Mouse (Mus musculus) stomach, postnatal 0 days (tissue): ENCODE measurements around the gene Tusc2. TPM values are rescaled to one million over a fixed set of nuclear protein-coding genes. Genes with fewer than 3 reads are reported as not detected.
A peak's percentile ranks its signal among the peaks of the same experiment; 100 is the strongest.

Source experiments
- ATAC-seq: fragments of 200-750 bp; cut with Nextera tagmentation; 2 replicates; pipeline ENCODE4 v1.8.0; 2017; ENCODE audit not compliant: low FRiP score, low TSS enrichment
- DNase-seq: peaks from one replicate; pipeline ENCODE4 v3.0.0-alpha.2; 2016; ENCODE audit warnings: low spot score
- H3K27ac ChIP-seq: fragments of 300-500 bp; sonication (generic); replicated peaks from 2 replicates; pipeline ENCODE4 v1.5.1; 2014; ENCODE audit warnings: mild to moderate bottlenecking, control low read depth
- H3K27me3 ChIP-seq: fragments of 300-500 bp; sonication (generic); 2 replicates; pipeline ENCODE4 v1.6.1; 2014; ENCODE audit warnings: low read length; ENCODE audit not compliant: control insufficient read depth, insufficient read depth
- H3K36me3 ChIP-seq: fragments of 300-500 bp; sonication (generic); 2 replicates; pipeline ENCODE4 v1.6.1; 2014; ENCODE audit warnings: low read length, mixed read lengths; ENCODE audit not compliant: control insufficient read depth, insufficient read depth
- H3K4me1 ChIP-seq: fragments of 300-500 bp; sonication (generic); replicated peaks from 2 replicates; pipeline ENCODE4 v1.6.1; 2014; ENCODE audit warnings: antibody characterized with exemption; ENCODE audit not compliant: control insufficient read depth, insufficient read depth
- H3K4me2 ChIP-seq: fragments of 300-500 bp; sonication (generic); replicated peaks from 2 replicates; pipeline ENCODE4 v1.6.1; 2014; ENCODE audit warnings: low read depth, mild to moderate bottlenecking, control low read depth, moderate library complexity
- H3K4me3 ChIP-seq: fragments of 300-500 bp; sonication (generic); 2 replicates; pipeline ENCODE4 v1.5.1; 2014; ENCODE audit warnings: low read depth, low read length, control low read depth
- H3K9ac ChIP-seq: fragments of 300-500 bp; sonication (generic); 2 replicates; pipeline ENCODE4 v1.6.1; 2014; ENCODE audit warnings: mild to moderate bottlenecking, low read length, control low read depth, mixed read lengths
- H3K9me3 ChIP-seq: fragments of 300-500 bp; sonication (generic); 2 replicates; pipeline ENCODE4 v1.6.1; 2016; ENCODE audit warnings: low read length; ENCODE audit not compliant: control insufficient read depth
- CTCF ChIP-seq: IDR thresholded peaks from 2 replicates; pipeline ENCODE4 v1.5.1; 2016; ENCODE audit warnings: antibody characterized with exemption, low read depth, mild to moderate bottlenecking, moderate library complexity
- EP300 ChIP-seq: optimal IDR thresholded peaks from 2 replicates; pipeline ENCODE3; 2016; ENCODE audit warnings: antibody characterized with exemption
- WGBS: fragments of 180-500 bp; shearing (Covaris S2); extraction: QIAGEN DNeasy Blood & Tissue Kit; methylation state at CpG from one replicate; pipeline ENCODE4 v1.1.7; 2014; 5-methylcytosine and 5-hydroxymethylcytosine counted together
- polyA plus RNA-seq: library from polyadenylated mRNA; unstranded; fragments of >200 nt; fragmentation: Nextera tagmentation; extraction: Ambion mirVana; gene quantifications from 2 replicates; pipeline ENCODE4 v1.2.1, GENCODE M21; 2015

Tusc2 gene
- polyA plus RNA-seq, 1 experiment from 2014 or later, result 44.9 TPM

DNA sequence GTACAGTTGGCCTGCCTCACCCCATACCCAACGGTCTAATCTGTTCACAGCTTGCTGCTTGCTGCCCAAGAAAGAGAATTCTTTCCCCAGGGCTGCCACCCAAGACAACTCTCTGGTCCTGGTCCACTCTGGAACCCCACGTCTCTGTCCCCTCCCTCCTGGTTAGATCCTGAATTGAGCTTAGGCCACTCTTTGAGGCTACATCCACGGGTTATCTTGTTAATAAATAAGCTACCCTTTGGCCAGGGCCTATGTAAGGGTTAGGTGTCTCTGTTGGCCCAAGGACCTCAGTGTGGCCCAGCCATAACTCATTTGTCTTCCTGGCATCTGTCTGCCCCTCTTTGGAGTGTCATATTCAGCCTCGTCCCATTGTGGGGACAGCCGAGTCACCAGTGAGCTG, 35.3 kb downstream of the Tusc2 start:
- H3K27ac ChIP-seq, result no peak overlapping the region
- TF ChIP-seq EP300 (no peak), CTCF (no peak)
- no peak for ATAC-seq
- 64% methylated on average over 5 of the region's 5 CpGs for WGBS
- H3K4me2 ChIP-seq, result no peak overlapping the region
- no peak overlapping the region; the same call in 1 of the 2 replicates for H3K9ac ChIP-seq
- H3K27me3 ChIP-seq, result no peaks in the 10 kb centered on the region
- DNase-seq, result no peak
- no peaks in the 10 kb centered on the region for H3K4me1 ChIP-seq
- no peaks in the 10 kb centered on the region for H3K9me3 ChIP-seq
- H3K4me3 ChIP-seq, result no peak overlapping the region
- peaks cover 5% of the 10 kb centered on the region; the same call in 1 of the 2 replicates for H3K36me3 ChIP-seq

- Histone ChIP-seq H3K27ac (no peak overlapping the region), H3K4me1 (no peaks in the 10 kb centered on the region), H3K4me2 (no peak overlapping the region), H3K4me3 (no peak overlapping the region), H3K27me3 (no peaks in the 10 kb centered on the region), H3K9ac (no peak overlapping the region), H3K36me3 (no peaks in the 10 kb centered on the region), H3K9me3 (no peaks in the 10 kb centered on the region)
- ATAC-seq (no peak; the same call in 1 of the 2 replicates), DNase-seq (no peak)
- 76% methylated on average over 9 of the region's 9 CpGs for WGBS
- TF ChIP-seq EP300, result no peak
- TF ChIP-seq CTCF, result no peak
Measured at GRCm38 (mm10) chr9:107599433-107599832, 36.4 kb downstream of the Tusc2 start.

DNA sequence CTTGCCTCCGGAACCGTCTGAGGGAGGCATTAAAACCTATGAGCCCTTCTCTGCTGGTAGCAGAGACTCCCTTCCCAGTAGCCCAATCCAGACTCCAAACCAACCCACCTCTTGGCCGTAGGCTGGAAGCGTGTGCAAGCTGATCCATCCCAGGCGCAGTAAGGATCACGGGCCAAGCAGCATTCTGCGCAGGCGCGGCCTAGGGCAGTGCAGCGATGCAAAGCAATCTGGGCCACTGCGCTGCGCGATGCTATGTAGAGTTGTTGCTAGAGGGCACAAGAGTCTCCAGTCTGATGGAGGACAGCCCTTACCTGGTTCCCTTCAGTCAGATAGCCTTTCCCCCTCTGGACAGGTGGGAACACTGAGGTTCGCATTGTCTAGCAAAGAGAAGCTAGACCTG, 36.8 kb downstream of the Tusc2 start:
- Histone ChIP-seq H3K27me3 (no peaks in the 10 kb centered on the region), H3K4me3 (no peak overlapping the region), H3K27ac (no peak overlapping the region), H3K4me1 (no peaks in the 10 kb centered on the region), H3K36me3 (no peaks in the 10 kb centered on the region), H3K9me3 (no peaks in the 10 kb centered on the region), H3K4me2 (no peak overlapping the region), H3K9ac (no peak overlapping the region)
- ATAC-seq (no peak), DNase-seq (no peak)
- TF ChIP-seq CTCF (no peak), EP300 (no peak)
- 78% methylated on average over 14 of the region's 14 CpGs for WGBS

- no peaks in the 10 kb centered on the region for H3K36me3 ChIP-seq
- TF ChIP-seq CTCF, result peak; percentile 61
- no peak for TF ChIP-seq EP300
- 0 out of 2 replicates have a peak, but pooled peaks have one; percentile 0 for ATAC-seq
- no peaks in the 10 kb centered on the region for H3K27me3 ChIP-seq
- H3K4me2 ChIP-seq, result no peak overlapping the region
- no peaks in the 10 kb centered on the region for H3K9me3 ChIP-seq
- no peak overlapping the region for H3K27ac ChIP-seq
- no peak overlapping the region for H3K4me3 ChIP-seq
- H3K9ac ChIP-seq, result no peak overlapping the region
- WGBS, result 70% methylated on average over 12 of the region's 12 CpGs
- no peaks in the 10 kb centered on the region for H3K4me1 ChIP-seq
- peak; percentile 81 for DNase-seq
Measured at GRCm38 (mm10) chr9:107600745-107601144, 37.7 kb downstream of the Tusc2 start.

DNA sequence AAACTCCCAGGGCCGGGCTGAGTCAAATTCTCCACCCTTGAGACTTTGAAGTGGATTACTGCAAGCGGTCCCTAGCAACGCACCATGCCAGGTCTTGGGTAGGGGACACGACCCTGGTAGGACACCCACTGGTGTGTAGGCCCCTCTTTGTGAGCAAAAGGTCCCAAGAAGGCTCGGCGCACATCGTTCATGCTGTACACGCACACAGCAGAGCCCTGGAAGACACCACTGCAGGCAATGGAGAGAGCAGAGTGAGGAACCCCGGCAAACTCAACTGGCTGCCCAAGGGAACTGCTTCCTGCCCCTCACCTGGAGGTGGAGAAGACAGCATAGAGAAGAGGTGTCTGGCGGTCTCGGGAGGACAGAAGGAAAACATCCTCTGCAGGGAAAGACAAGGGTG, 38.2 kb downstream of the Tusc2 start:
- H3K27me3 ChIP-seq, result no peaks in the 10 kb centered on the region

DNA sequence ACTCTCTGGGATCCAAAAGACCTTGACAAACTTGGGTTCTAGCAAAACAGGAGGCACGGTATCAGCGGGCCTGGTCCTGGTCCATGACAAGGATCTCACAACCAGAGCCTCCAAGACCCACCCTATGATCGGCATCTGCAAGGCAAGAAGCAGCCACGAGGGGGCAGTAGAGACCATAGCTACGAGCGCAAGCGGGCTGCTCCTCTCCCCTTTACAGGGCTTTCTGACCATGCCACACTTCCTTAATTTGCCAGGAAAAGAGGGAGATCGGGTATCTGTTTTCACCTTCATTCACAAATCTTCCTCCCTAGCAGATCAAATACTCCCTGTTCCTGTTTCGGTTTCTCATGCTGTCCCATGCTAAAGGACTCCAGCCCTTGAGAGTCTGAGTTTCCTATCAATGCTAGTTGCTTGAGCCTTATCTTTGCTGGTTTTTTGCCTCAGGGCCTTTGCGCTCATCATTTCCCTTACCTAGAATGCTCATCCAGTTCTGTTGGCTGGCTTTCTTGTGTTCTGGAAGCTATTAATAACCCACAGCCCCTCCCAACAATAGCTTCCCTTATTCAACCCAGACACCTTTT, 39.1 kb downstream of the Tusc2 start:
- WGBS, result 8% methylated on average over 10 of the region's 10 CpGs
- DNase-seq, result peak; percentile 93
- Histone ChIP-seq H3K27ac (no peak overlapping the region), H3K4me2 (no peak overlapping the region), H3K4me1 (no peaks in the 10 kb centered on the region), H3K36me3 (no peaks in the 10 kb centered on the region), H3K9ac (no peak overlapping the region), H3K9me3 (no peaks in the 10 kb centered on the region), H3K27me3 (no peaks in the 10 kb centered on the region), H3K4me3 (no peak overlapping the region)
- peak; percentile 99 for TF ChIP-seq CTCF
- TF ChIP-seq EP300, result no peak
- no peak; the same call in 1 of the 2 replicates for ATAC-seq

More for the DNA sequence above, 38.2 kb downstream of the Tusc2 start:
- H3K36me3 ChIP-seq, result no peaks in the 10 kb centered on the region
- no peak overlapping the region for H3K27ac ChIP-seq
- no peaks in the 10 kb centered on the region for H3K4me1 ChIP-seq
- no peak overlapping the region for H3K4me3 ChIP-seq
- ATAC-seq, result no peak
- no peak overlapping the region for H3K9ac ChIP-seq
- H3K4me2 ChIP-seq, result no peak overlapping the region
- TF ChIP-seq EP300 (no peak), CTCF (no peak)
- DNase-seq, result no peak
- WGBS, result 80% methylated on average over 11 of the region's 11 CpGs
- H3K9me3 ChIP-seq, result no peaks in the 10 kb centered on the region
